In the genomic region with DNA sequence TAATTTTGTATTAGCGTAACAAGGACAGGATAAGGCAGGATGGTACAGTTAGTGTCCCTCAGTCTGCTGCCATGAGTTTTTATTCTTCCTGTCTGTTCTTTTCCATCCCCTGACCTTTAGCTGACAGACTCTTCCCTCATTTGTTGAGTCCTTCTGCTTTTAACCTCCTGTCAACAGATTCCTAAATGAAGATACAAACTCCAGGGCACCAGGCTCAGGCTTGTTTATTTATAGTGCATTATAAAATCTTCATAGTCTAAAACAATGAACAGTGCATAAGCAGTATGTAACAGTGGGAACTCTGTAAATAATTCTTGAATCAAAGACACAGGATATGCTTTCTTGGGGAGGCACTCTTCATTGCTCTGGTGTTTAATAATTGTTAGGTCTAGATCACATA, we compare ENCODE assay signal across 20 mouse cellular contexts.
DNase-seq lines count a peak whose midpoint lies in the region; ATAC-seq and TF ChIP-seq lines count a peak whose summit lies in the region.
"Had no signal": no experiment of that assay in that cellular context is flagged by ENCODE, and none has a peak within 500 bp of the region (broad histone marks: within the 10 kb centered on the region; RNA-seq: fewer than 3 reads in every experiment).

No protein-coding gene starts in this region.

- 74% methylated on average over 1 of the region's 1 CpGs for WGBS in heart, embryonic 14.5 days
- 54% methylated on average over 1 of the region's 1 CpGs for WGBS in heart, postnatal 0 days

- H3K27me3 ChIP-seq in heart, embryonic 14.5 days (ENCODE audit: control insufficient read depth, insufficient read depth, low read length): no peaks in the 10 kb centered on the region
- no peaks in the 10 kb centered on the region for H3K27me3 ChIP-seq in heart, postnatal 0 days (ENCODE audit: control insufficient read depth, insufficient read depth, low read length)
- H3K27me3 ChIP-seq: embryonic facial prominence, embryonic 13.5 days; forebrain, embryonic 12.5 days; hindbrain, embryonic 12.5 days had no signal

- no peak overlapping the region for H3K4me3 ChIP-seq in layer of hippocampus, adult 2 months
- no peak overlapping the region for H3K4me3 ChIP-seq in heart, embryonic 14.5 days (ENCODE audit: control insufficient read depth in 1 of 2, insufficient read depth in 1 of 2, low read depth in 1 of 2, low read length in 2 of 2)
- H3K4me3 ChIP-seq in heart, postnatal 0 days (ENCODE audit: low read depth, low read length): no peak overlapping the region
- H3K4me3 ChIP-seq: embryonic facial prominence, embryonic 13.5 days; forebrain, embryonic 12.5 days; hindbrain, embryonic 12.5 days had no signal

- 0 out of 2 replicates have a peak, but pooled peaks have one; percentile 31 for ATAC-seq in heart, embryonic 14.5 days (ENCODE audit: insufficient number of reproducible peaks, insufficient read depth, low FRiP score, low read depth)
- ATAC-seq in heart, postnatal 0 days (ENCODE audit: insufficient read depth, low read depth): peak; percentile 91
- ATAC-seq: forebrain, postnatal 0 days; hindbrain, postnatal 0 days had no signal

- H3K9me3 ChIP-seq in heart, embryonic 14.5 days (ENCODE audit: control insufficient read depth, low read length): no peaks in the 10 kb centered on the region
- no peaks in the 10 kb centered on the region for H3K9me3 ChIP-seq in heart, postnatal 0 days (replicated peaks; ENCODE audit: control insufficient read depth, low read length)
- H3K9me3 ChIP-seq: embryonic facial prominence, embryonic 13.5 days; forebrain, embryonic 12.5 days; hindbrain, embryonic 12.5 days had no signal

- H3K4me2 ChIP-seq in heart, embryonic 14.5 days (ENCODE audit: low read length): no peak overlapping the region
- H3K4me2 ChIP-seq in heart, postnatal 0 days (ENCODE audit: low read depth, low read length): no peak overlapping the region
- H3K4me2 ChIP-seq: embryonic facial prominence, embryonic 13.5 days; forebrain, embryonic 12.5 days; hindbrain, embryonic 12.5 days had no signal

- TF ChIP-seq CTCF in layer of hippocampus, adult 2 months (conservative IDR thresholded peaks at IDR 0.05): no peak
- TF ChIP-seq CTCF in heart, postnatal 0 days (IDR thresholded peaks at IDR 0.05; ENCODE audit: low read depth): no peak

- peaks cover 2 to 9% of the 10 kb centered on the region in 2 experiments; a peak in 3 of 4 replicates for H3K4me1 ChIP-seq in heart, embryonic 14.5 days (ENCODE audit: control insufficient read depth in 2 of 2, insufficient read depth in 2 of 2, low read length in 2 of 2)
- H3K4me1 ChIP-seq in heart, postnatal 0 days (ENCODE audit: control insufficient read depth, insufficient read depth): no peaks in the 10 kb centered on the region; the same call in 1 of the 2 replicates
- H3K4me1 ChIP-seq: embryonic facial prominence, embryonic 13.5 days; forebrain, embryonic 12.5 days; hindbrain, embryonic 12.5 days had no signal

- intact Hi-C loops in heart, postnatal 14 days (cut with DNase I): no loop called here

- no peaks in the 10 kb centered on the region for H3K36me3 ChIP-seq in heart, embryonic 14.5 days (ENCODE audit: control insufficient read depth, insufficient read depth, low read length)
- H3K36me3 ChIP-seq in heart, postnatal 0 days (replicated peaks; ENCODE audit: control insufficient read depth, insufficient read depth, low read length): no peaks in the 10 kb centered on the region
- H3K36me3 ChIP-seq: embryonic facial prominence, embryonic 13.5 days; forebrain, embryonic 12.5 days; hindbrain, embryonic 12.5 days had no signal

- H3K27ac ChIP-seq in layer of hippocampus, adult 2 months: peak overlapping the region; percentile 81
- H3K27ac ChIP-seq in heart, embryonic 14.5 days (replicated peaks in 1 of 2; ENCODE audit: control insufficient read depth in 1 of 2, insufficient read depth in 1 of 2, low read depth in 2 of 2, low read length in 2 of 2): peak overlapping the region; percentile 59 to 68; a peak in 3 of 4 replicates
- H3K27ac ChIP-seq in heart, postnatal 0 days (ENCODE audit: low read depth): peak overlapping the region; percentile 86
- H3K27ac ChIP-seq: embryonic facial prominence, embryonic 13.5 days; forebrain, embryonic 12.5 days; hindbrain, embryonic 12.5 days; hindbrain, postnatal 0 days had no signal

- H3K9ac ChIP-seq in heart, embryonic 14.5 days (ENCODE audit: low read length): no peak overlapping the region
- H3K9ac ChIP-seq in heart, postnatal 0 days (replicated peaks; ENCODE audit: low read depth, low read length): no peak overlapping the region
- H3K9ac ChIP-seq: embryonic facial prominence, embryonic 13.5 days; forebrain, embryonic 12.5 days; forebrain, postnatal 0 days; hindbrain, embryonic 12.5 days had no signal

- peak; percentile 69 for TF ChIP-seq EP300 in heart, postnatal 0 days (IDR thresholded peaks at IDR 0.05; ENCODE audit: low read depth)

- DNase-seq in heart, adult 9 months (ENCODE audit: low spot score in 2 of 2): peak; percentile 2 to 4
- no peak for DNase-seq in heart, postnatal 14 days
- DNase-seq in layer of hippocampus, adult 2 months (ENCODE audit: low spot score in 2 of 2): no peak
- DNase-seq in layer of hippocampus, adult 9-10 months (ENCODE audit: low spot score): no peak
- DNase-seq in heart, postnatal 0 days (ENCODE audit: low spot score): peak; percentile 87
- DNase-seq in adrenal gland, postnatal 4 days (ENCODE audit: low spot score in 2 of 2): no peak
- DNase-seq in cerebellum, postnatal 25 days: no peak
- DNase-seq: adrenal gland, postnatal 10 days; cerebellum, adult 11-12 months; cerebellum, adult 9-10 months; cerebellum, postnatal 36 days; forebrain, postnatal 0 days; gastrocnemius, postnatal 14 days; kidney, adult 11 months; kidney, adult 9 months had no signal

Comparison
In these comparisons a context has a peak if more than half of its experiments do, and no peak if none do; other contexts are left out.
1. DNase-seq: peak in heart, adult 9 months (2 of 2) and heart, postnatal 0 days (single experiment); none in heart, postnatal 14 days (0 of 2), layer of hippocampus, adult 2 months (0 of 2), layer of hippocampus, adult 9-10 months (single experiment), adrenal gland, postnatal 4 days (0 of 2) and cerebellum, postnatal 25 days (0 of 2).
2. Peak in every context shown above with its lines, with median percentiles within 50 percentile points of each other: H3K27ac ChIP-seq.